In genomic region chr9:48822586-48823318, GRCm38 (mm10) we compare ENCODE assay signal across 10 mouse cellular contexts. TPM values are rescaled to one million over a fixed set of nuclear protein-coding genes. Genes with fewer than 3 reads are reported as not detected.
DNase-seq lines count a peak whose midpoint lies in the region; ATAC-seq and TF ChIP-seq lines count a peak whose summit lies in the region.
"Had no signal": no experiment of that assay in that cellular context is flagged by ENCODE, and none has a peak within 500 bp of the region (broad histone marks: within the 10 kb centered on the region; RNA-seq: fewer than 3 reads in every experiment).

No protein-coding gene starts in this region.

- H3K4me3 ChIP-seq in gastrocnemius, adult 2 months = peak overlapping the region; percentile 69
- no peak overlapping the region for H3K4me3 ChIP-seq in midbrain, embryonic 11.5 days (ENCODE audit: low read depth, low read length)
- H3K4me3 ChIP-seq in midbrain, embryonic 16.5 days (ENCODE audit: low read depth, low read length) = no peak overlapping the region
- H3K4me3 ChIP-seq: heart, embryonic 15.5 days; liver, embryonic 12.5 days had no signal

- peak overlapping the region; percentile 33 for H3K4me2 ChIP-seq in midbrain, embryonic 11.5 days
- no peak overlapping the region for H3K4me2 ChIP-seq in midbrain, embryonic 16.5 days (ENCODE audit: low read length)
- H3K4me2 ChIP-seq: heart, embryonic 15.5 days; liver, embryonic 12.5 days had no signal

- no peak for TF ChIP-seq CTCF in gastrocnemius, adult 2 months (IDR thresholded peaks at IDR 0.05)

- peak; percentile 25; the same call in 1 of the 2 replicates for ATAC-seq in midbrain, embryonic 11.5 days (ENCODE audit: low FRiP score)
- ATAC-seq in midbrain, embryonic 16.5 days = no peak; the same call in 1 of the 2 replicates
- ATAC-seq: liver, embryonic 12.5 days had no signal

- peak overlapping the region; percentile 96 for H3K27ac ChIP-seq in gastrocnemius, adult 2 months
- H3K27ac ChIP-seq in midbrain, embryonic 11.5 days (ENCODE audit: low read depth, low read length) = no peak overlapping the region; the same call in 1 of the 2 replicates
- H3K27ac ChIP-seq in midbrain, embryonic 16.5 days (ENCODE audit: low read length) = no peak overlapping the region
- H3K27ac ChIP-seq: heart, embryonic 15.5 days; liver, embryonic 12.5 days had no signal

- H3K4me1 ChIP-seq in midbrain, embryonic 11.5 days (ENCODE audit: control insufficient read depth, insufficient read depth, low read length) = peaks cover 46% of the 10 kb centered on the region
- peaks cover 13% of the 10 kb centered on the region; the same call in 1 of the 2 replicates for H3K4me1 ChIP-seq in midbrain, embryonic 16.5 days (ENCODE audit: control insufficient read depth, insufficient read depth, low read length)

- H3K9me3 ChIP-seq in midbrain, embryonic 11.5 days (ENCODE audit: control insufficient read depth, low read length) = no peaks in the 10 kb centered on the region
- no peaks in the 10 kb centered on the region for H3K9me3 ChIP-seq in midbrain, embryonic 16.5 days (replicated peaks; ENCODE audit: control insufficient read depth, low read length, poor library complexity, severe bottlenecking)
- H3K9me3 ChIP-seq: heart, embryonic 15.5 days; liver, embryonic 12.5 days had no signal

- DNase-seq in gastrocnemius, adult 2 months = peak; percentile 78
- no peak for DNase-seq in gastrocnemius, postnatal 10 days
- DNase-seq in midbrain, embryonic 11.5 days (ENCODE audit: low spot score, missing footprints) = peak; percentile 91
- DNase-seq in hindlimb bud, embryonic 11.5 days (ENCODE audit: extremely low spot score, low read depth, low spot score) = peak; percentile 88
- DNase-seq in skeletal muscle tissue, adult 2 months (ENCODE audit: low read depth, low spot score) = peak; percentile 84
- no peak for DNase-seq in cerebellum, postnatal 36 days
- no peak for DNase-seq in right cerebral cortex, adult 2 months (ENCODE audit: low spot score in 2 of 2)

- no peaks in the 10 kb centered on the region for H3K27me3 ChIP-seq in midbrain, embryonic 11.5 days (ENCODE audit: control insufficient read depth, insufficient read depth, low read length)
- no peaks in the 10 kb centered on the region; the same call in 1 of the 2 replicates for H3K27me3 ChIP-seq in midbrain, embryonic 16.5 days (ENCODE audit: control insufficient read depth, insufficient read depth, low read depth, low read length)

- intact Hi-C loops in gastrocnemius, adult 2 months (cut with DNase I) = no loop called here

- H3K36me3 ChIP-seq in midbrain, embryonic 11.5 days (ENCODE audit: control insufficient read depth, insufficient read depth, low read length) = no peaks in the 10 kb centered on the region
- no peaks in the 10 kb centered on the region for H3K36me3 ChIP-seq in midbrain, embryonic 16.5 days (ENCODE audit: control insufficient read depth, insufficient read depth, low read length)
- H3K36me3 ChIP-seq: heart, embryonic 15.5 days; liver, embryonic 12.5 days had no signal

- H3K9ac ChIP-seq in midbrain, embryonic 11.5 days (ENCODE audit: low read length) = peak overlapping the region; percentile 30
- no peak overlapping the region for H3K9ac ChIP-seq in midbrain, embryonic 16.5 days (ENCODE audit: low read depth, low read length)
- H3K9ac ChIP-seq: heart, embryonic 15.5 days; liver, embryonic 12.5 days had no signal

- WGBS in midbrain, embryonic 11.5 days = 21% methylated on average over 18 of the region's 18 CpGs
- 23% methylated on average over 18 of the region's 18 CpGs for WGBS in midbrain, embryonic 16.5 days

RNA-seq across cellular contexts. Expression of gene Zbtb16, which starts 13.3 kb away (rescaled TPM):
- 100 to 1,000 TPM; 163 to 166 TPM for total RNA-seq in gastrocnemius, adult 2 months (2021)
- 10 to 100 TPM; 24.7 to 60.1 TPM for total RNA-seq in gastrocnemius, postnatal 10 days (2021)
- polyA plus RNA-seq in midbrain, embryonic 11.5 days (2014; fragmentation: Nextera tagmentation; extraction: Ambion mirVana) = 14.0 and 15.0 TPM in 2 replicates
- polyA plus RNA-seq in midbrain, embryonic 16.5 days (2015; fragmentation: Nextera tagmentation; extraction: Ambion mirVana) = 5.4 and 6.4 TPM in 2 replicates

Comparison
In these comparisons a context has a peak if more than half of its experiments do, and no peak if none do; other contexts are left out.
1. DNase-seq: peak in gastrocnemius, adult 2 months (single experiment), midbrain, embryonic 11.5 days (single experiment), hindlimb bud, embryonic 11.5 days (single experiment) and skeletal muscle tissue, adult 2 months (single experiment); none in gastrocnemius, postnatal 10 days (single experiment), cerebellum, postnatal 36 days (0 of 2) and right cerebral cortex, adult 2 months (0 of 2).